Mouse (Mus musculus): ENCODE measurements around the gene Vrk1.

DNA sequence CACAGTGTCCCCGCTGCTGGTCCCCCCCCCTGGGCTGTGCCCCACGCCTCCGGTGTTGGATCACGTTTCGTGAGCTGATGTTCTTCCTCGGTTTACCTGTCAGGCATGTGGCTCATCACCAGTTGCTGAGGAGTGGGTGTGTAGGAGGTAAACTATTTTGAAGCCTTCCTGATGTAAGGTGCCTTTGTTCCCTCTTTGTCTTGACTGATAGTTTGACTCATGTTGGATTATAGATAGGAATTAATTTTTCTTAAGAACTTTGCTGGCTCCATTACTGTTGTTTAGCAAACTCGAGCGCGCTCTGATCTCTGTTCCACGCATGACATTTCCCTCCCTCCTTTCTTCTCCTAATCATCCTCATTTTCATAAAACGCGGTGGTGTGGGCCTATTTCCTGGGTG lies 74.1 kb downstream of the Vrk1 start:
- TF ChIP-seq CTCF (IDR thresholded peaks at IDR 0.05; ENCODE audit: low read depth) (no peak), EP300 (IDR thresholded peaks at IDR 0.05; ENCODE audit: low read depth) (no peak)

Data from liver, embryonic 14.5 days (tissue).